Mouse (Mus musculus): Measurements from ENCODE around the gene Rnf150. TPM values are rescaled to one million over a fixed set of nuclear protein-coding genes. Genes with fewer than 3 reads are reported as not detected.

Rnf150 gene
- polyA plus RNA-seq, 1 experiment: 12.2 TPM

Other genes starting within 250 kb of the Rnf150 start
- gene Zfp330, start 89.2 kb upstream of the Rnf150 start, polyA plus RNA-seq (2012; rRNA removed): 36.1 and 43.2 TPM in 2 replicates

Measured in urinary bladder, adult 2 months (tissue).